Mouse (Mus musculus) liver, adult 2 months (tissue): ENCODE measurements at regions not wholly inside any gene's neighbourhood (a gene's known extent, or its start where the extent isn't known, plus 50 kb on each side); places are given as distances from the start of the nearest gene placed in this dataset.
"Not testable (repeated sequence)": the region's sequence is repeated elsewhere in the genome, so short reads cannot be mapped to it uniquely, and the experiment has no call there.

Experiments used
- DNase-seq: peaks from one replicate; pipeline ENCODE4 v3.0.0-alpha.2; 2011; ENCODE audit warnings: low read depth, low spot score; ENCODE audit errors: extremely low read depth
- H3K27ac ChIP-seq: fragments of 200-500 bp; replicated peaks from 2 replicates; pipeline ENCODE4 v1.5.1; 2012; ENCODE audit warnings: low read depth, mild to moderate bottlenecking, control low read depth, inconsistent platforms, low read length; ENCODE audit not compliant: insufficient read depth
- H3K27me3 ChIP-seq: fragments of 200-500 bp; 2 replicates; pipeline ENCODE4 v1.6.1; 2012; ENCODE audit warnings: mild to moderate bottlenecking, moderate library complexity, low read length, inconsistent platforms; ENCODE audit not compliant: control insufficient read depth, insufficient read depth
- H3K36me3 ChIP-seq: fragments of 200-500 bp; 2 replicates; pipeline ENCODE4 v1.6.1; 2012; ENCODE audit warnings: low read length, inconsistent platforms; ENCODE audit not compliant: control insufficient read depth, insufficient read depth
- H3K4me1 ChIP-seq: fragments of 200-500 bp; 2 replicates; pipeline ENCODE4 v1.6.1; 2011; ENCODE audit warnings: low read length; ENCODE audit not compliant: control insufficient read depth, insufficient read depth
- H3K4me3 ChIP-seq: fragments of 200-500 bp; 2 replicates; pipeline ENCODE4 v1.5.1; 2011; ENCODE audit warnings: low read depth, mild to moderate bottlenecking, control low read depth, low read length, moderate library complexity; ENCODE audit not compliant: insufficient read depth
- H3K79me2 ChIP-seq: fragments of 200-500 bp; 2 replicates; pipeline ENCODE4 v1.6.1; 2012; ENCODE audit warnings: inconsistent platforms, mild to moderate bottlenecking, low read length, moderate library complexity; ENCODE audit not compliant: control insufficient read depth, insufficient read depth
- H3K9ac ChIP-seq: fragments of 200-500 bp; 2 replicates; pipeline ENCODE4 v1.6.1; 2012; ENCODE audit warnings: low read depth, mild to moderate bottlenecking, control low read depth, inconsistent platforms, low read length
- CTCF ChIP-seq: fragments of 200-500 bp; IDR thresholded peaks from 2 replicates; pipeline ENCODE4 v1.5.1; 2011; ENCODE audit warnings: low read depth, low read length, control low read depth
- POLR2A ChIP-seq: fragments of 200-500 bp; IDR thresholded peaks from 2 replicates; pipeline ENCODE4 v1.6.1; 2011; ENCODE audit warnings: low read length, control low read depth; ENCODE audit not compliant: insufficient read depth; ENCODE audit errors: extremely low read depth
- WGBS: fragments of 180-500 bp; shearing (Covaris S2); methylation state at CpG from one replicate; pipeline ENCODE4 v1.1.7; 2018; 5-methylcytosine and 5-hydroxymethylcytosine counted together

GRCm38 (mm10) chr17:10150403-10150689 lies 169.3 kb downstream of the Qk start:
- not testable (repeated sequence) for H3K9ac ChIP-seq, DNase-seq, H3K36me3 ChIP-seq, H3K4me3 ChIP-seq, H3K27me3 ChIP-seq, H3K4me1 ChIP-seq, H3K27ac ChIP-seq, H3K79me2 ChIP-seq
- WGBS: 88% methylated on average over 2 of the region's 2 CpGs

- H3K4me1 ChIP-seq: no peaks in the 10 kb centered on the region
- TF ChIP-seq POLR2A (no peak), CTCF (no peak)
- no peak overlapping the region for H3K4me3 ChIP-seq
- H3K36me3 ChIP-seq: no peaks in the 10 kb centered on the region
- no peaks in the 10 kb centered on the region for H3K27me3 ChIP-seq
- no peak overlapping the region for H3K9ac ChIP-seq
- H3K27ac ChIP-seq: no peak overlapping the region
- H3K79me2 ChIP-seq: no peaks in the 10 kb centered on the region
- 84% methylated on average over 8 of the region's 8 CpGs for whole genome bisulfite sequencing
- no peak for DNase-seq
Measured at GRCm38 (mm10) chr17:10149682-10150402, 169.8 kb downstream of the Qk start.

- Histone ChIP-seq H3K27ac (no peak overlapping the region), H3K79me2 (no peaks in the 10 kb centered on the region), H3K4me1 (no peaks in the 10 kb centered on the region), H3K9ac (no peak overlapping the region), H3K4me3 (no peak overlapping the region), H3K27me3 (no peaks in the 10 kb centered on the region), H3K36me3 (no peaks in the 10 kb centered on the region)
- TF ChIP-seq POLR2A (no peak), CTCF (no peak)
- no peak for DNase-seq
- 79% methylated on average over 8 of the region's 8 CpGs for WGBS
Measured at GRCm38 (mm10) chr17:10147106-10147505, 172.5 kb downstream of the Qk start.

GRCm38 (mm10) chr17:10146576-10146975 lies 173.1 kb downstream of the Qk start:
- 78% methylated on average over 3 of the region's 3 CpGs for WGBS
- Histone ChIP-seq H3K79me2 (no peaks in the 10 kb centered on the region), H3K36me3 (no peaks in the 10 kb centered on the region), H3K4me3 (no peak overlapping the region), H3K27me3 (no peaks in the 10 kb centered on the region), H3K27ac (no peak overlapping the region), H3K4me1 (no peaks in the 10 kb centered on the region), H3K9ac (no peak overlapping the region)
- TF ChIP-seq POLR2A (no peak), CTCF (no peak)
- no peak for DNase-seq

GRCm38 (mm10) chr17:10138847-10139246 lies 180.8 kb downstream of the Qk start:
- no peak overlapping the region for H3K9ac ChIP-seq
- WGBS: 44% methylated on average over 3 of the region's 3 CpGs
- H3K79me2 ChIP-seq: no peaks in the 10 kb centered on the region
- no peak for TF ChIP-seq CTCF
- no peak for TF ChIP-seq POLR2A
- H3K4me1 ChIP-seq: no peaks in the 10 kb centered on the region
- no peak overlapping the region for H3K27ac ChIP-seq
- H3K4me3 ChIP-seq: no peak overlapping the region
- H3K27me3 ChIP-seq: no peaks in the 10 kb centered on the region
- no peak for DNase-seq
- H3K36me3 ChIP-seq: no peaks in the 10 kb centered on the region

- H3K79me2 ChIP-seq: no peaks in the 10 kb centered on the region
- no peaks in the 10 kb centered on the region for H3K27me3 ChIP-seq
- H3K4me1 ChIP-seq: no peaks in the 10 kb centered on the region
- TF ChIP-seq CTCF (no peak), POLR2A (no peak)
- DNase-seq: no peak
- WGBS: 65% methylated on average over 4 of the region's 4 CpGs
- H3K4me3 ChIP-seq: no peak overlapping the region
- no peak overlapping the region for H3K27ac ChIP-seq
- no peaks in the 10 kb centered on the region for H3K36me3 ChIP-seq
- H3K9ac ChIP-seq: no peak overlapping the region
Measured at GRCm38 (mm10) chr17:10138374-10138773, 181.3 kb downstream of the Qk start.
